Mouse (Mus musculus) midbrain, embryonic 11.5 days (tissue): ENCODE results near the gene Sntb2. TPM values are rescaled to one million over a fixed set of nuclear protein-coding genes. Genes with fewer than 3 reads are reported as not detected.
"Not testable (repeated sequence)": the region's sequence is repeated elsewhere in the genome, so short reads cannot be mapped to it uniquely, and the experiment has no call there.

Source experiments
- ATAC-seq: fragments of 200-750 bp; cut with Nextera tagmentation; 2 replicates; pipeline ENCODE4 v1.8.0; 2017; ENCODE audit warnings: moderate TSS enrichment, moderate library complexity; ENCODE audit not compliant: low FRiP score
- DNase-seq: peaks from one replicate; pipeline ENCODE4 v3.0.0; 2015; ENCODE audit warnings: low spot score; ENCODE audit errors: missing footprints
- H3K27ac ChIP-seq: fragments of 300-500 bp; sonication (generic); 2 replicates; pipeline ENCODE4 v1.5.1; 2014; ENCODE audit warnings: low read depth, low read length
- H3K27me3 ChIP-seq: fragments of 300-500 bp; sonication (generic); 2 replicates; pipeline ENCODE4 v1.6.1; 2014; ENCODE audit warnings: mild to moderate bottlenecking, low read length, moderate library complexity, mixed read lengths; ENCODE audit not compliant: control insufficient read depth, insufficient read depth
- H3K36me3 ChIP-seq: fragments of 300-500 bp; sonication (generic); 2 replicates; pipeline ENCODE4 v1.6.1; 2014; ENCODE audit warnings: mild to moderate bottlenecking, low read length, moderate library complexity, mixed read lengths; ENCODE audit not compliant: control insufficient read depth, insufficient read depth
- H3K4me1 ChIP-seq: fragments of 300-500 bp; sonication (generic); 2 replicates; pipeline ENCODE4 v1.6.1; 2014; ENCODE audit warnings: low read length; ENCODE audit not compliant: control insufficient read depth, insufficient read depth
- H3K4me2 ChIP-seq: fragments of 300-500 bp; sonication (generic); 2 replicates; pipeline ENCODE4 v1.6.1; 2014; ENCODE audit warnings: mild to moderate bottlenecking, moderate library complexity
- H3K4me3 ChIP-seq: fragments of 300-500 bp; sonication (generic); 2 replicates; pipeline ENCODE4 v1.5.1; 2014; ENCODE audit warnings: low read depth, low read length
- H3K9ac ChIP-seq: fragments of 300-500 bp; sonication (generic); 2 replicates; pipeline ENCODE4 v1.6.1; 2014; ENCODE audit warnings: low read length
- H3K9me3 ChIP-seq: fragments of 300-500 bp; sonication (generic); 2 replicates; pipeline ENCODE4 v1.6.1; 2016; ENCODE audit warnings: low read length; ENCODE audit not compliant: control insufficient read depth
- WGBS: fragments of 180-500 bp; shearing (Covaris S2); extraction: QIAGEN DNeasy Blood & Tissue Kit; methylation state at CpG from one replicate; pipeline ENCODE4 v1.1.7; 2014; 5-methylcytosine and 5-hydroxymethylcytosine counted together
- polyA plus RNA-seq: library from polyadenylated mRNA; unstranded; fragments of >200 nt; fragmentation: Nextera tagmentation; extraction: Ambion mirVana; gene quantifications from 2 replicates; pipeline ENCODE4 v1.2.1, GENCODE M21; 2014

Sntb2 gene
- polyA plus RNA-seq, 1 experiment from 2014 or later = 5.9 TPM

GRCm38 (mm10) chr8:106972538-106973264 is 37.2 kb downstream of the Sntb2 start:
- Histone ChIP-seq H3K36me3 (no peaks in the 10 kb centered on the region), H3K4me3 (no peak overlapping the region), H3K4me1 (no peaks in the 10 kb centered on the region), H3K9me3 (no peaks in the 10 kb centered on the region), H3K27ac (no peak overlapping the region), H3K27me3 (no peaks in the 10 kb centered on the region), H3K4me2 (no peak overlapping the region), H3K9ac (no peak overlapping the region)
- DNase-seq (no peak), ATAC-seq (no peak)
- 92% methylated on average over 6 of the region's 6 CpGs for WGBS

- not testable (repeated sequence) for H3K4me3 ChIP-seq, H3K36me3 ChIP-seq, H3K4me2 ChIP-seq, H3K27me3 ChIP-seq, H3K4me1 ChIP-seq, H3K9ac ChIP-seq, ATAC-seq, H3K9me3 ChIP-seq, DNase-seq, H3K27ac ChIP-seq
- WGBS = 88% methylated on average over 2 of the region's 3 CpGs
These were observed 38.0 kb downstream of the Sntb2 start for GRCm38 (mm10) chr8:106973526-106973925.

- Histone ChIP-seq H3K9me3 (no peaks in the 10 kb centered on the region), H3K4me2 (no peak overlapping the region), H3K4me1 (peaks cover 4% of the 10 kb centered on the region; the same call in 1 of the 2 replicates), H3K4me3 (no peak overlapping the region), H3K9ac (no peak overlapping the region), H3K27ac (no peak overlapping the region), H3K27me3 (no peaks in the 10 kb centered on the region), H3K36me3 (no peaks in the 10 kb centered on the region)
- 80% methylated on average over 7 of the region's 7 CpGs for WGBS
- ATAC-seq = no peak
- DNase-seq = no peak
These were observed 39.2 kb downstream of the Sntb2 start for GRCm38 (mm10) chr8:106974754-106975153.

- Histone ChIP-seq H3K9ac (no peak overlapping the region), H3K27me3 (no peaks in the 10 kb centered on the region), H3K4me1 (peaks cover 4% of the 10 kb centered on the region; the same call in 1 of the 2 replicates), H3K4me3 (no peak overlapping the region), H3K36me3 (no peaks in the 10 kb centered on the region), H3K9me3 (no peaks in the 10 kb centered on the region), H3K27ac (no peak overlapping the region), H3K4me2 (no peak overlapping the region)
- 94% methylated on average over 2 of the region's 2 CpGs for WGBS
- ATAC-seq = no peak
- DNase-seq = no peak
These were observed 40.2 kb downstream of the Sntb2 start for GRCm38 (mm10) chr8:106975764-106976163.

- DNase-seq (no peak), ATAC-seq (no peak)
- Histone ChIP-seq H3K4me3 (no peak overlapping the region), H3K36me3 (no peaks in the 10 kb centered on the region), H3K9ac (no peak overlapping the region), H3K9me3 (no peaks in the 10 kb centered on the region), H3K4me2 (no peak overlapping the region), H3K27ac (no peak overlapping the region), H3K27me3 (no peaks in the 10 kb centered on the region), H3K4me1 (peaks cover 4% of the 10 kb centered on the region; the same call in 1 of the 2 replicates)
- 92% methylated on average over 4 of the region's 4 CpGs for WGBS
These were observed 40.9 kb downstream of the Sntb2 start for GRCm38 (mm10) chr8:106976436-106976835.

GRCm38 (mm10) chr8:106978755-106979251 is 43.3 kb downstream of the Sntb2 start:
- Histone ChIP-seq H3K9me3 (no peaks in the 10 kb centered on the region), H3K27me3 (no peaks in the 10 kb centered on the region), H3K4me1 (peaks cover 4% of the 10 kb centered on the region; the same call in 1 of the 2 replicates), H3K36me3 (no peaks in the 10 kb centered on the region), H3K4me3 (no peak overlapping the region), H3K27ac (no peak overlapping the region), H3K4me2 (no peak overlapping the region), H3K9ac (no peak overlapping the region)
- 41% methylated on average over 2 of the region's 2 CpGs for WGBS
- no peak for DNase-seq
- ATAC-seq = no peak

- no peaks in the 10 kb centered on the region for H3K27me3 ChIP-seq
- H3K4me3 ChIP-seq = no peak overlapping the region
- H3K9ac ChIP-seq = no peak overlapping the region
- H3K27ac ChIP-seq = no peak overlapping the region
- DNase-seq = no peak
- no peaks in the 10 kb centered on the region for H3K36me3 ChIP-seq
- ATAC-seq = no peak
- H3K4me2 ChIP-seq = no peak overlapping the region
- H3K4me1 ChIP-seq = no peaks in the 10 kb centered on the region
- WGBS = 87% methylated on average over 9 of the region's 9 CpGs
- no peaks in the 10 kb centered on the region for H3K9me3 ChIP-seq
These were observed 49.9 kb downstream of the Sntb2 start for GRCm38 (mm10) chr8:106985404-106985821.

- H3K9me3 ChIP-seq = no peaks in the 10 kb centered on the region
- H3K36me3 ChIP-seq = no peaks in the 10 kb centered on the region
- no peak overlapping the region for H3K4me2 ChIP-seq
- no peak overlapping the region for H3K4me3 ChIP-seq
- H3K9ac ChIP-seq = no peak overlapping the region
- ATAC-seq (no peak), DNase-seq (no peak)
- H3K27me3 ChIP-seq = no peaks in the 10 kb centered on the region
- H3K4me1 ChIP-seq = no peaks in the 10 kb centered on the region
- no peak overlapping the region for H3K27ac ChIP-seq
These were observed 50.4 kb downstream of the Sntb2 start for GRCm38 (mm10) chr8:106985951-106986350.

- Histone ChIP-seq H3K9me3 (no peaks in the 10 kb centered on the region), H3K27ac (no peak overlapping the region), H3K4me1 (no peaks in the 10 kb centered on the region), H3K4me3 (no peak overlapping the region), H3K9ac (no peak overlapping the region), H3K36me3 (peaks cover 3% of the 10 kb centered on the region; the same call in 1 of the 2 replicates), H3K27me3 (no peaks in the 10 kb centered on the region), H3K4me2 (no peak overlapping the region)
- DNase-seq (no peak), ATAC-seq (no peak)
These were observed 52.0 kb downstream of the Sntb2 start for GRCm38 (mm10) chr8:106987557-106987956.
